Mouse (Mus musculus) embryo, embryonic 10 days (tissue): Measurements from ENCODE around the gene Ube2j2.

ENCODE experiments used
- DNase-seq: peaks from one replicate; pipeline ENCODE4 v3.0.0-alpha.2; 2015; ENCODE audit warnings: low spot score

Gene Ube2j2

DNA sequence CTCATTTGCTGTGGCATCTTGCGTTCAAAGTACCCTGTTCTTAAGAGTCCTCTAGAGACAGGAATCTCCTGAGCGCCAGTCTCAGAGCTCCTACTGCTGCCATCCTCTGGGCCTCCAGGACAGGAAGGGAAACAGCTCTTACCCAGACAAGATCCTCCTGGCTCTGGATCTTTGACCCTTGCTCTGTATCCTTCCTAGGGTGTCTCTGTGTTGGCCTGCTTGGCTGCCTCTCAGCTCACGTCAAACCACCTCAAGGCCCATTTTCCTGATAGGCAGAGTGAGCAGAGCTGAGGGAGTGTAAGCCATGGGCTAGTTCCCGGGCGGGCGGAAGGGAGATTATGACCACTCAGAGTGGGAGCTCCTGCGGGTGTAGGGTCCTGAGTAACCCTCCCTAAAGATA, 19.5 kb downstream of the Ube2j2 start:
- no peak for DNase-seq

GRCm38 (mm10) chr4:155964396-155964795, 20.8 kb downstream of the Ube2j2 start:
- no peak for DNase-seq

- DNase-seq, result no peak
Observed at GRCm38 (mm10) chr4:155969043-155969653, 25.5 kb downstream of the Ube2j2 start.

GRCm38 (mm10) chr4:155970286-155970685, 26.7 kb downstream of the Ube2j2 start:
- no peak for DNase-seq

DNA sequence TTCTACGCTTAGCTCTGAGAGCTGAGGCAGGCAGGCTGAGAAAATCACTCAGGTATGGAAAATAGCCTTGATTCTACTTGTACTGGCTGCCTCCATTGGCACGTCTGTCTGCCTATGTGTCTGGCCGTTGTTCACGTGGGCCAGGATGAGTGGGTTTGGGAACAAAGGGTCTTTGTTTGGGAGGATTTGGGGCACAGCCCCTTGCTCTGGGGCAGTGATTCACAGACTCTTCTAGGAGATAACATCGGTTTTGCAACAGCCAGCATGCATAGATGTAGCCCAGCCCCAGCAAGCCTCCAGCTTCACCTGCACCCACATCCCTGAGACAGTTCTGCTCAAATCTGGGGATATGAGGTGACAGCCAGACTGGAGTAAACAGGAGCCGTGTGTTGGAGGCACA, 29.0 kb downstream of the Ube2j2 start:
- no peak for DNase-seq

- DNase-seq, result no peak
Observed at GRCm38 (mm10) chr4:155973239-155973638, 29.6 kb downstream of the Ube2j2 start.

GRCm38 (mm10) chr4:155981436-155982082, 37.9 kb downstream of the Ube2j2 start:
- DNase-seq, result no peak

- DNase-seq, result no peak
Observed at GRCm38 (mm10) chr4:155983788-155984187, 40.2 kb downstream of the Ube2j2 start.

DNA sequence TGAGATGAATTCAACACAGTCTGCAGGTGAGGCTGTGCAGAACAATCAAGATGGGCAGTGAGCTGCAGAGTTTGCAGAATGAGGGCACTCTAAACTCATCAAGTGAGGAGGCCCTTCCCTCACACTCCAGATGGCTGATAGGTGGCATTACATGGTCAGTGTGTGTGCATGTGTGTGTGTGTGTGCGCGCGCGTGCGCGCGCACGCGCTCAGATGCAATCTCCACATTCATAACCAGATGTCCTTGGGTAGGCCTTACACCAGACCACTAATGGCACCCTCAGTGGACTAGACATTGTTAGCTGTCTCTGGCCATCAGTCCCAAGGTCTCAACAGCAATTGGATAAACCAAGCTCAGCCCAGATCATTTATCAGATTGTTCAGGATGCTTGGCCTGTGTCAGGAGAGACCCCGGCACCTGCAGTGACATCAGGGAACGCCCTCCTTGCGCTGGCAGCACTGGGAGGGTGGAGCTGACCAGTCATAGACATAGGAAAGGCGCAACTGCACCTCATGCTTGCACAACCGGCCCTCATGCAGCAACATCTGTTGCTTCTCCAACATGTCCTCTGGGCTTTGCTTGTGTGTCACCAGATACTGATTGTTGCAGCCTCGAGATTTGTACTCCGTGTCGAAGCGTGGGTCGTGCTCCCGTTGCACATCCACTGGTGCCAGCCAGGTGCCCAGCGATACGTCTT, 47.7 kb downstream of the Ube2j2 start:
- DNase-seq, result peak; percentile 28

DNA sequence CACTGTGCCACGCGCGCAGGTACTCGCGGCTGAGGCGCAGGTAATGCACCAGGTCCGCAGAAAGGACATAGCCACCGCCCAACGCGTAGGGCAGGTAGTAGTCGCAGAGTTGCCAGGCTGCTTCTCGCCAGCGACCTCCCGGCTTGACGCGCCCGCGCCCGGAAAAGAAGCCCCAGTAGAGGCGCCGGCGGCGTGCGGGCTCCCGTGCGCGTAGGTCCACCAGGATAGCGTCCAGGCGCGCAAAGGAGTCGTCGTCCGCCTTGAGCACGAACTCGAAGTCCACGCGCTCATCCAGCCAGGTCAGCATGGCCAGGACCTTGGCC, 48.2 kb downstream of the Ube2j2 start:
- no peak for DNase-seq

DNA sequence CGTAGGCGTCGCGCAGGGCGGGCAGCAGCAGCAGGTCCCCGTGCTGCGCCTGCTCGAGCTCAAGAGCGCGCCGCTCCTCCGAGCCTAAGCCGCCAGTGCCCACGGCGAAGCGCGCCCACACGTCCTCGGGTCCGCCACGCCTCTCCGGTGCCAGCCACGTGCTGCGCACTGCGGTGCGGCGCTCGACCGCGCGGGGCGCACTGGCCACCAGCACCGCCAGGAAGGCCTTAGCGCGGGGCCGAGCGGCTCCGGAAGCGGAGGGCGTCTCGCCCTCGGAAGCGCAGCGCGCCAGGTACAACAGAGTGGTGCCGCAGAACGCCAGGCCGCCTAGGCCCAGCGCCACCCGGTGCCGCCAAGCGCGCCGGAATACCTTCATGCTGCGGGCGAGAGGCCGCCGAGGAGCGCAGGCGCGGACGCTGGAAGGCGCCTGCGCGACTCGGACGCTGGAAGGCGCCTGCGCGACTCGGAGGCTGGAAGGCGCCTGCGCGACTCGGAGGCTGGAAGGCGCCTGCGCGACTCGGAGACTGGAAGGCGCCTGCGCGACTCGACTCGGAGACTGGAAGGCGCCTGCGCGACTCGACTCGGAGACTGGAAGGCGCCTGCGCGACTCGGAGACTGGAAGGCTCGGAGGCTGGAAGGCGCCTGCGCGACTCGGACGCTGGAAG, 48.7 kb downstream of the Ube2j2 start, which contains the start of the genes B3galt6 and Sdf4:
Gene B3galt6, minus strand, starts transcription at position 409 of the 665 bp plus-strand sequence.
Gene Sdf4, plus strand, starts transcription at position 632 of the 665 bp plus-strand sequence.
- DNase-seq, result peak; percentile 87

- peak; percentile 96 for DNase-seq
Observed at GRCm38 (mm10) chr4:155992906-155993547, 49.4 kb downstream of the Ube2j2 start.

GRCm38 (mm10) chr4:155993606-155994005, 50.0 kb downstream of the Ube2j2 start:
- no peak for DNase-seq

DNA sequence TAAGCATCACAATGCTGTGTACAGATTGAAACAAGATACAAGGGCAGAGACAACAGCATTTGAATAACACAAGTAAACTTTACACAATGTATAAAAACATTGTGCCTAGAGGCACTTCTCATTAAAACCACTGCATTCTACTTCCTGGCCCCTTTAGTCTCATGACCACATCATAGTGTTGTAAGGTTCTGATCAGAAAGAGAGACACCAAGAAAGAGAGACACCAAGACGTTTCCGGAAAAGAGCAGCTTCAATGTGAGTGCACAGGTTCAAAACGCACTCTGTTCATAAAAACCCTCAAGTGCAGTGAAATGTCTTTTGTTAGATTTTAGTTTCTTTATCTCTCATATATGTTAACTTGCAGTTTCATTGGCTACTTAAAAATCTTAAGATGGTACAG, 60.5 kb downstream of the Ube2j2 start:
- no peak for DNase-seq

- DNase-seq, result no peak
Observed at GRCm38 (mm10) chr4:156008369-156008768, 64.7 kb downstream of the Ube2j2 start.
